Comparison of ENCODE assay signal across 8 mouse cellular contexts in the genomic region with DNA sequence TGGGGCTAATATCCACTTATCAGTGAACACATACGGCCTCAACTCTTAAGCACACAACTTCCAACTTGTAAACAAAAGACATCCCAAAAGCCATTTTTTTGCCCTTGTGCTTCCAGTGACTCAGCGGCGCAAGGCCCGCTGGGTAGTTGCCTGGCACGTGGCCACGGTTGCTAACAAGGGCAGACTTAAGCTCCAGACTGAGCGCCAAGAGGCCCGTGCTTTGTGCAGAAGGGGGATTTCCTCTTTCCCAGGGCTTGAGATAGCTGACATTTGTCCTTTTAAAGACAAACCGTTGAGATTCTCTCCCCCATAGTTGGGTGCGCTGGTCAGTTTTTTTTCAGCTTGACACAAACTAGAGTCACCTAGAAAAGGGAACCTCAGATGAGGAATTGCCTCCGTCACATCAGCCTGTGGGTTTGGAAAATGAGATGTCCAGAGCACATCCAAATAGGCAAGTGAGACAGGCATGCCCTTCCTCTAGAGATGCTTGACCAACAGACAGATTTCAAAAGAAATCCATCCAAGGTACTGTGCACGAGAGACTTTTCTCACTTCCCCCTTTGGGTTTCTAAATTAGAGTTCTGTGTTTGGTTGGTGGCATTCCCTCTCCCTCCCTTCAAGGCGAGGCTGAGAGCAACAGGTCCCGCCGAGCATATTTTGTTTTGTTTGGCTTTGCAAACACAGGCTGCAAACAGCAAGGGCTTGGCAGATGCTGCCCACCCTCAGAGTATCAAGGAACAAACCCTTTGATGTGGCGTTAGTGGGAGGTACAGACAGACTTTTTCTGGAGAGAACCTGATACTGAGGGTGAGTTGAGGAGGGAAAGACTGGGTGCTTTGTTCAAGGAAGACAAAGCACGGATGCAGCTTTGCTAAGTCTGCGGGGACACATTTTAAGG. TPM values are rescaled to one million over a fixed set of nuclear protein-coding genes. Genes with fewer than 3 reads are reported as not detected.
A peak's percentile ranks its signal among the peaks of the same experiment; 100 is the strongest.
DNase-seq lines count a peak whose midpoint lies in the region; ATAC-seq lines count a peak whose summit lies in the region.

No protein-coding gene starts in this region.

- peak overlapping the region; percentile 62 for H3K9ac ChIP-seq in heart, embryonic 14.5 days (ENCODE audit: low read length)
- peak overlapping the region; percentile 73 for H3K9ac ChIP-seq in liver, embryonic 12.5 days
- peak overlapping the region; percentile 68 for H3K9ac ChIP-seq in stomach, embryonic 16.5 days (ENCODE audit: low read length)

- H3K27me3 ChIP-seq in heart, embryonic 14.5 days (ENCODE audit: control insufficient read depth, insufficient read depth, low read length): no peaks in the 10 kb centered on the region
- no peaks in the 10 kb centered on the region for H3K27me3 ChIP-seq in liver, embryonic 12.5 days (replicated peaks)
- H3K27me3 ChIP-seq in stomach, embryonic 16.5 days (ENCODE audit: control insufficient read depth, insufficient read depth, low read length): no peaks in the 10 kb centered on the region

- H3K36me3 ChIP-seq in heart, embryonic 14.5 days (ENCODE audit: control insufficient read depth, insufficient read depth, low read length): no peaks in the 10 kb centered on the region
- peaks cover 6% of the 10 kb centered on the region; the same call in 1 of the 2 replicates for H3K36me3 ChIP-seq in liver, embryonic 12.5 days
- H3K36me3 ChIP-seq in stomach, embryonic 16.5 days (ENCODE audit: control insufficient read depth, insufficient read depth, low read length): no peaks in the 10 kb centered on the region

- H3K4me2 ChIP-seq in heart, embryonic 14.5 days (ENCODE audit: low read length): peak overlapping the region; percentile 69
- peak overlapping the region; percentile 71 for H3K4me2 ChIP-seq in liver, embryonic 12.5 days
- peak overlapping the region; percentile 67 for H3K4me2 ChIP-seq in stomach, embryonic 16.5 days (ENCODE audit: low read depth, low read length)

- no peaks in the 10 kb centered on the region for H3K9me3 ChIP-seq in heart, embryonic 14.5 days (ENCODE audit: control insufficient read depth, low read length)
- no peaks in the 10 kb centered on the region for H3K9me3 ChIP-seq in liver, embryonic 12.5 days (replicated peaks)
- no peaks in the 10 kb centered on the region for H3K9me3 ChIP-seq in stomach, embryonic 16.5 days (replicated peaks; ENCODE audit: control insufficient read depth, low read length)

- peaks cover 17 to 23% of the 10 kb centered on the region in 2 experiments for H3K4me1 ChIP-seq in heart, embryonic 14.5 days (ENCODE audit: control insufficient read depth in 2 of 2, insufficient read depth in 2 of 2, low read length in 2 of 2)
- H3K4me1 ChIP-seq in liver, embryonic 12.5 days: peaks cover 58% of the 10 kb centered on the region
- peaks cover 22% of the 10 kb centered on the region for H3K4me1 ChIP-seq in stomach, embryonic 16.5 days (ENCODE audit: control insufficient read depth, insufficient read depth, low read length)

- 28% methylated on average over 18 of the region's 18 CpGs for WGBS in heart, embryonic 14.5 days
- 28% methylated on average over 18 of the region's 18 CpGs for WGBS in liver, embryonic 12.5 days (ENCODE audit: insufficient replicate concordance)
- WGBS in stomach, embryonic 16.5 days: 21% methylated on average over 18 of the region's 18 CpGs

- DNase-seq in embryo, embryonic 10.5 days (ENCODE audit: low spot score): peak; percentile 12
- no peak for DNase-seq in embryo, embryonic 10 days (ENCODE audit: low spot score)
- DNase-seq in fibroblast of lung, adult 2 months (ENCODE audit: low read depth): peak; percentile 76
- peak; percentile 89 for DNase-seq in kidney, postnatal 10 days
- DNase-seq in naive thymus-derived CD4-positive, alpha-beta T cell, adult 2 months (ENCODE audit: low read depth): peak; percentile 57

- H3K4me3 ChIP-seq in heart, embryonic 14.5 days (ENCODE audit: control insufficient read depth in 1 of 2, insufficient read depth in 1 of 2, low read depth in 1 of 2, low read length in 2 of 2): peak overlapping the region; percentile 32 to 49
- H3K4me3 ChIP-seq in liver, embryonic 12.5 days: peak overlapping the region; percentile 53
- peak overlapping the region; percentile 34 for H3K4me3 ChIP-seq in stomach, embryonic 16.5 days (replicated peaks; ENCODE audit: low read length)

- H3K27ac ChIP-seq in heart, embryonic 14.5 days (replicated peaks in 1 of 2; ENCODE audit: control insufficient read depth in 1 of 2, insufficient read depth in 1 of 2, low read depth in 2 of 2, low read length in 2 of 2): peak overlapping the region; percentile 73 to 94
- H3K27ac ChIP-seq in liver, embryonic 12.5 days: peak overlapping the region; percentile 97
- H3K27ac ChIP-seq in stomach, embryonic 16.5 days (ENCODE audit: low read length): peak overlapping the region; percentile 95

- peak; percentile 49; the same call in 1 of the 2 replicates for ATAC-seq in heart, embryonic 14.5 days (ENCODE audit: insufficient number of reproducible peaks, insufficient read depth, low FRiP score, low read depth)
- peak; percentile 33 for ATAC-seq in liver, embryonic 12.5 days
- peak; percentile 51 for ATAC-seq in stomach, embryonic 16.5 days (ENCODE audit: insufficient read depth, low FRiP score)

RNA-seq across cellular contexts. Expression of gene Vwf, which starts 26.0 kb away (rescaled TPM):
- 22.5 and 27.9 TPM in 2 replicates for polyA plus RNA-seq in heart, embryonic 14.5 days (2014; fragmentation: Nextera tagmentation; extraction: Ambion mirVana)
- polyA plus RNA-seq in liver, embryonic 12.5 days (2016; fragmentation: Nextera tagmentation; extraction: Ambion mirVana): 19.2 and 21.5 TPM in 2 replicates
- 5.4 and 6.9 TPM in 2 replicates for polyA plus RNA-seq in stomach, embryonic 16.5 days (2015; fragmentation: Nextera tagmentation; extraction: Ambion mirVana)
